Mouse (Mus musculus): Measurements from ENCODE around the gene Trpc2.
"Not testable (repeated sequence)": the region's sequence is repeated elsewhere in the genome, so short reads cannot be mapped to it uniquely, and the experiment has no call there.

Gene Trpc2

DNA sequence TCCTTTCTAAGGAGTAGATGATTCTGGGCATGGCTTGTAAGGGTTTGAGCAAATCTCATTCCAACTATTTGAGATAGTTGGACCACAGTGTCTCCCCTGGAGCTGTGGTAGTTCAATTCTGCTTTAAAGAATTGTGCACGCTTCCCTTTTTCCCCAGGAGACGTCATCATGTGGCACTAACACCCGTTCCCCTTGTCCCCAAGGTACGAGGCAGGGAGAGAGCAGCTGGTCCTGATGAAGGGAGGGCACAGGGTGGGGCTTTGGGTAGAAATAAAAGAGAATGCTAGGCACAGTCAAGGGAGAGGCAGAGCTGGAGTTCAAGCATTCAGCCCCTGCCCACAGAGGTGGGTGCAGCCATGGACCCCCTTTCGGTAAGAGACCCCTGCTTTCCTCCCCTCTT is at the start of gene Trpc2:
Gene Trpc2 (plus strand): TSS at position 301 of the 400 bp plus-strand sequence.
- no peak for DNase-seq (ENCODE audit: low spot score)

GRCm38 (mm10) chr7:102034904-102035303 is 48.0 kb upstream of the Trpc2 start:
- no peak for DNase-seq (ENCODE audit: low spot score)

DNA sequence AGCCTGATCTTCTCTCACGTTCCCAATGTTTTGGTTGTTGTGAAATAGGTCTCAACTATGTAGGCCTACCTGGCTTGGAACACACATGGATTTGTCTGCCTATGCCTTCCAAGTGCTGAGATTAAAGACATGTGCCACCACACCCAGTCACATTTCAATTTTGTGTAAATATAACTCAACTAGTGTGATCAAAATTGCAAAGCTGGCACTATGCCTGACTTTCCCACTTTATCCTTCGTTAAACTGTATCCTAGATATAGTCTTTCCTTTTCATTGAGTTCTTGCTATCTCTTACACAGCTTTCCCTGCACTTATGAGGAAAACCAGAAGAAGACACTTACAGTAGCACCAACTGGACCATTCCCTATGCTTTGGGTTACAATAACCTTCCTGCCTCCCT is 47.4 kb upstream of the Trpc2 start:
- no peak for DNase-seq (ENCODE audit: low spot score)

- DNase-seq (ENCODE audit: low spot score), result no peak
Observed at GRCm38 (mm10) chr7:102037318-102037717, 45.6 kb upstream of the Trpc2 start.

GRCm38 (mm10) chr7:102042314-102042713 is 40.6 kb upstream of the Trpc2 start:
- DNase-seq (ENCODE audit: low spot score), result no peak

GRCm38 (mm10) chr7:102048524-102048923 is 34.4 kb upstream of the Trpc2 start:
- DNase-seq (ENCODE audit: low spot score), result not testable (repeated sequence)

DNA sequence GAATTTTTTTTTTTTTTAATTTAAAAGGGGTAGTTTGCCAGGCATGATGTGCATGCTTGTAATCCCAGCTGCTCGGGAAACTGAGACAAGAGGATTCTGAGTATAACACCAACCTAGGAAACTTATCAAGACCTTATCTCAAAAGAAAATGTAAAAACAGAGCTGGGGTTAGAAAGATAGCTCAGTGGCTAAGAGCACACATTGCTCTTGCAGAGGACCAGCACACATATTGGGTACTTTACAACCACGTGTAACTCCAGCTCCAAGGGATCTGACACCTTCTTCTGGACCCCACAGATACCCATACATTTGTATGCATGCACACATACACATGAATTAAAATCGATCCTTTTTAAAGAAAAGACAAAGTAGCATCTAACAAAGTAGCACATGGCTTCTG is 21.6 kb upstream of the Trpc2 start:
- no peak for DNase-seq (ENCODE audit: low spot score)

- DNase-seq (ENCODE audit: low spot score), result no peak
Observed at GRCm38 (mm10) chr7:102062203-102062602, 20.7 kb upstream of the Trpc2 start.

DNA sequence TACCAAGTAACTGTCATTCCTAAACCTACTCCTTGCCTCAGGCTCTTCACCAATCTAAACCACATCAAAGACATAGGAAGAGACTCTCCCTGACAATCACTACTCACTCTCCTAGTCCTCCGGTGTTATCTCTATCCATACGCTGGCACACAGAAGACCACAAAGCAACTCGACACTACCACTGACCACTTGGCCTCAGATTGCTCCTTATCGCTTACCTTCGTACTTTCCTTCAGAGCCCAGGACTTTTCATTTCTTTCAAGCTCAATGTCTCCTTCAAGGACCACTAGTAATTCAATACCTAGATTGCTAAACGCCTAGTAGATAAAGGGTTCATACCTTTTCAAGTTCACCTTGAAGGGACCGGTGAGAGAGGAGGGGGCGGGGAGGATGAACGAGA is 19.0 kb upstream of the Trpc2 start:
- DNase-seq (ENCODE audit: low spot score), result no peak

- no peak for DNase-seq (ENCODE audit: low spot score)
Observed at GRCm38 (mm10) chr7:102064655-102065045, 18.3 kb upstream of the Trpc2 start.

- DNase-seq (ENCODE audit: low spot score), result peak; percentile 96
Observed at GRCm38 (mm10) chr7:102065046-102065891, 17.6 kb upstream of the Trpc2 start, which contains the start of the genes Rnf121, Xndc1 and Xntrpc. Gene Rnf121 (minus strand): TSS chr7:102065469. Gene Xndc1 (plus strand): TSS chr7:102065511. Gene Xntrpc (plus strand): TSS chr7:102065713.

- no peak for DNase-seq (ENCODE audit: low spot score)
Observed at GRCm38 (mm10) chr7:102066363-102066762, 16.6 kb upstream of the Trpc2 start.

DNA sequence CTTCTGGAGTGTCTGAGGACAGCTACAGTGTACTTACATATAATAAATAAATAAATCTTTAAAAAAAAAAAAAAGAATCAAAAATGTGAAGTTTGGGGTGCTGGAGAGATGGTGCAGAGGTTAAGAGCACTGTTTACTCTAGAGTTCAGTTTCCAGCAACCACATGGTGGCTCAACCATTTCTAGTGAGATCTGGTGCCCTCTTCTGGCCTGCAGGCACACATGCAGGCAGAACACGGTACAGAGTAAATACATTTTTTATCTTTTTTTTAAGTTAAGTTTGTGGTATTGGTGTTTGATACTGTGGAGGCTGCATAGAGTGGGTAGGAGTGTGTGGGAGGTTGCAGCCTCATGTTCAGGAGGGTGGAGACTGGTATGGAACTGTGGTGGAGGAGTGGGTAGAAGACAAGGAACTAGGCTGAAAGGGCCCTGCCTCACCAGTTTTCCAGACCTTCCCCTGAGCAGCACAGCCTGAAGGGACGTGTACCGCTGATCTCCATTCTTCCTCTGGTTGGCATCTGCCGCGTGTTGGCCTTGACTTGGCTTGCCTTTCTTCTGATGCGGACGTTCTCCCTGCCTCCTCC is 6.1 kb upstream of the Trpc2 start:
- DNase-seq (ENCODE audit: low spot score), result peak; percentile 64

DNA sequence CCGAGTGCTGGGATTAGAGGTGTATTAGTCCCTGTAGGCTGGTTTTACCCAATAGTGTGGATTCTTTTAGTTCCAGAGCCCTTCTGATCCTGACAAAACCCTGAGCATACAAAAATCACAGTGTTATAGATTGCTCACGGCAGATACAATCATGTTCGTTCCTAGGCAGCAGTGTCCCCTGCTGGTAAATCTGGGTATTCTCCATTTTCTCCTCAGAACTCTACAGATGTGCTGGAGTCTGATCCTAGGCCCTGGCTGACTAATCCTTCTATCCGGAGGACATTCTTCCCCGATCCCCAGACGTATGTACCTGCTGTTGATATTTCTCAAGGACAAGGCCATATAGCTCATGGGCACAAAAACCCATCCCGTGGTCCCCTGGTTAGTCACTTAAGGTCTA is 4.4 kb upstream of the Trpc2 start:
- no peak for DNase-seq (ENCODE audit: low spot score)

DNA sequence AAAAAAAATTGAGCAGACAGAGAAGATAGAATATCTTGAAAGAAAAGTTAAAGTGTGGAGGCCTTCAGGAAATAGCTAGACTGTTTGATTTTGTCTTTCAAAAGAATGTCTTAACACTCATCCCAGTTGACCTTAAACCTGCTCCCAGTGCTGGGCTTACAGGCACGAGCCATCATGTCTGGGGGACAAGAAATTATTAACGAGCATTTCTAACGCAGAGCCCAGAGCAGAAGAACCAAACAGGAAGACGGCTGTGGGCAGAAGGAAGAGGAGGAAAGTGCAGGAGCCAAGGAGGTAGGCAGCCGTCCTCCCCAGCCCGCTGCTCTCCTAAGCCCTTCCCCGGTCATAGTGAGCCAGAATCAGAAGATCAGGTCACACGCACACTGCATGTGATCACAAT is 2.6 kb upstream of the Trpc2 start:
- DNase-seq (ENCODE audit: low spot score), result no peak

DNA sequence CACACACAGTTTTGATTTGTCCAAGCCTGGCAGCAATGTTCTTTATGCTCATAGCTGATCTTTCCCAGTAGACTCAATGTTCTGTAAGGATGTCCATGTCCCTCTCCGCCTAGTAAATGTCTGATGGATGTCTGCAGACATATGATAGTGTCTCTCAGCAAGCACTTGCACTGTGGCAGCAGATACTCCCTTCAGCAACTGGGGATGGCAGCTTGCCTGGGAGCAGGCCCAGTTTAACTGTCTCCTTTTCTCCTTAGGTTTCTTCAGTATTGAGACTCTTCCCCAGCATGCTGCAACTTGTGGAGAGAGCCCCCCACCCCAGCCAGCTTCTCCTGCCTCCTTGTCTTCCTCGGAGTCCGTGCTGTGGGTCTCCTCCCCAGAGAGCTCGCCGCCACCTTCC is 1.1 kb upstream of the Trpc2 start:
- DNase-seq (ENCODE audit: low spot score), result no peak

- no peak for DNase-seq (ENCODE audit: low spot score)
Observed at GRCm38 (mm10) chr7:102084041-102084696, 1.3 kb downstream of the Trpc2 start.

- DNase-seq (ENCODE audit: low spot score), result no peak
Observed at GRCm38 (mm10) chr7:102087336-102087735, 4.4 kb downstream of the Trpc2 start.

- DNase-seq (ENCODE audit: low spot score), result peak; percentile 78
Observed at GRCm38 (mm10) chr7:102099760-102100661, 17.1 kb downstream of the Trpc2 start.

GRCm38 (mm10) chr7:102100868-102101267 is 18.0 kb downstream of the Trpc2 start:
- DNase-seq (ENCODE audit: low spot score), result no peak

GRCm38 (mm10) chr7:102101487-102101886 is 18.6 kb downstream of the Trpc2 start, which contains the start of gene Art1:
Gene Art1 (plus strand): TSS chr7:102101743.
- peak; percentile 28 for DNase-seq (ENCODE audit: low spot score)

DNA sequence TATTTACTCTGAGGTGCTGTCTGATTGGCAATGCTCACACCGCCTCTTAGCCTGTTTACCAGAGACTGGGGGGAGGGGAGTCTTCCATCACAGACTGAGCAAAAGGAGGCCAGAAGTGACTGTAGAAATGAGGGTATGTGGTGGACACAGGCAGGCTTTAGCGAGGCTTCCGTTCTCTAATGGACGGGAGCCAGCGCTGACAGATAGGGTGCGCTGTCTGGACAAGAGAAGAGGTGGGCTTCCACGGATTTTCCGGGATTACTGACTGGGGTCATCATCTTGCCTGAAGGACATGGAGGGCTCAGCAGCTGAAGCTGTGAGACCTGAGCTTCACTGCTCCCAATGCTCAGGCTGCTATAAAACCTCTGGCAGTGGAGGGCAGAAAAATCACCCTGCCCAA is 19.3 kb downstream of the Trpc2 start:
- peak; percentile 42 for DNase-seq (ENCODE audit: low spot score)

All from embryo, embryonic 10 days (tissue).